Mouse (Mus musculus) kidney, postnatal 10 days (tissue): Measurements from ENCODE around the gene Tpm3-rs7.
"Not testable (repeated sequence)": the region's sequence is repeated elsewhere in the genome, so short reads cannot be mapped to it uniquely, and the experiment has no call there.

ENCODE experiments used
- DNase-seq: peaks from one replicate; pipeline ENCODE4 v3.0.0; 2021; ENCODE audit warnings: mixed read lengths

Gene Tpm3-rs7

DNA sequence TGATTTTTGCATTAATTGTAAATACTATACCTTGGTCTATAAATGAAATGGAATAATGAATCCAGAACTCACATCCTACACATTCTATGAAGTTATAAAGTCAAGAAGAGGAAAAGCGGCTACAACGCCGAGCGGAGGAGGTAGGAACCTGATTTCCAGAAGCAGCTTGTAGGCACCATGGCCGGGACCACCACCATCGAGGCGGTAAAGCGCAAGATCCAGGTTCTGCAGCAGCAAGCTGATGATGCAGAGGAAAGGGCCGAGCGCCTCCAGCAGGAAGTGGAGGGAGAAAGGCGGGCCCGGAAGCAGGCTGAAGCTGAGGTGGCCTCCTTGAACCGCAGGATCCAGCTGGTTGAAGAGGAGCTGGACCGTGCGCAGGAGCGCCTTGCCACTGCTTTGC lies at the start of gene Tpm3-rs7:
TSS of gene Tpm3-rs7 (plus strand) at position 110 of the 400 bp plus-strand sequence.
- DNase-seq = not testable (repeated sequence)

DNA sequence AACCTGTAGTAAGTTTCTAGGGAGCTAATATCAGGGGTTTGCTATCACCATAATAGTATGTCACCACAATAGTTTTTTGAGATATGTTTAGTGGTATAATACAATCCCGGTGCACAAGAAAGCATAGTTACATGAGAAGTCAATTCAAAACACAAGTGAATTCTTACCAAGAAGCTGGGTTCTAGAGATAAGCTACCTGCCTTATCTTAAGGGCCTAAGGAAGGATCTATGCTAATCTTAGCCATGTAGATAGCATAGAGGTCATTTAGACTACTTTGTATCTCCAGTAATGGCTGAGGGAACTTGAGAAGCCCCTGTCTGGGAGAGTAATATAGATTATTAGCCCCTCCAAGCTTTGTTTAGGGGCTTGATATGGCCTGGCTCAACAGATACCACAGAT lies 2.6 kb downstream of the Tpm3-rs7 start:
- DNase-seq = no peak

DNA sequence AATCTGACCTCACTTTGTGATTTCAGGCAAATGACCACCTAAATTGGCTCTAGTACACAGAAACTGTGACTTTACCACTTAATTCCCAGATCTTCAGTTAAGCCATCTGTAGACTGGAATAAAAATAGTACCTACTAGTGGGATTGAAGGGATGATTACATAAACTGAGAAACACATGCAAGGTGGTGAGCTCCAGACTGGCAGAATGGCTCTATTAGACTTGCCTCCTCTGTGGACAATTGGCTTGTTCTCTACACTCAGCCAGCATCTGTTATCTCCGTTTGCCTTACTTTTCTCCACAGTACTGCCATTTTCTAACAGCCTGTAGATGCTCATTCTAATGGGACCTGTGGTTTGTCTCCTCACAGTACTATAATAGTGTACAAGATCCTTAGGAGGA lies 49.0 kb downstream of the Tpm3-rs7 start:
- no peak for DNase-seq
